Mouse (Mus musculus): ENCODE measurements at regions not wholly inside any gene's neighbourhood (a gene's known extent, or its start where the extent isn't known, plus 50 kb on each side); places are given as distances from the start of the nearest gene placed in this dataset.

DNA sequence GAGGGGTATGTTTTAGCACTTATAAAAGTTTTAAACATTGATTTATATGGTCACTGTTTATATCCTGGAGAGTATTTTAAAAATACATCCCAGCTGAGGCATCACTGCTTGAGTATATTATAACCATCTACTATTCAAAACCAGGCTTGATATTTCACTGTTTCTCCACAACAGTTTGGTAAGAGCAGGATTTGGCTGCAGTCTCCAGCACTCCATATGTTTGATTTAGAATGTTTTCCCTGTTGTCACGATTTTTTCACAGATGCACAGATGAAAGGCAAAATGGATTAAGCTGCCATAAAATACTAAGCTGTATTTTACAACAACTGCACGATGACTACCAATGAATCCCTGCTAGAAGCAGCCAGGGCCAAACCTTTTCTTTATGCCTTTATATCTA, 166.6 kb downstream of the Cox7b2 start:
- DNase-seq, result peak; percentile 4

- DNase-seq, result no peak
Observed at GRCm38 (mm10) chr5:71366196-71366858, 181.7 kb downstream of the Cox7b2 start.

- no peak for DNase-seq
Observed at GRCm38 (mm10) chr5:71341512-71341911, 206.5 kb downstream of the Cox7b2 start.

DNA sequence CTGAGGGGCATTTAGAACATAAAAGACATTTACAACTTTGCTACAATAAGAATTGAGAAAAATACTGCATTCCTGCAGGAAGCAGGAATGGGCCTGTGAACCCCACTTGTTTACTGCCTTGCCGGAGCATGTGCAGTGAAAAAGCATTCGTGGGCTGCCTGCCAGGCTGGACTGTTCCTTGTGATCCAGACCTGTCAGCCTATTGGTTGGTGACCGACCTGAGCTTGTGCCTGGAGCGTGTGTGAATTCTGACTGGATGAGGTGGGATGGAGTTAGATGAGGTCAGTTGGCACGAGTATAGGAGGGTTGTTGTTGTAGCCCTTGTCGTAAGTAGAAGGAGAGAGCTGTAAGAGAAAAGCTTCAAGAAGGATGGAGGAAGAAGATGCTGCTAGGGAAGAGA, 213.8 kb upstream of the Gabra2 start:
- no peak for DNase-seq

DNA sequence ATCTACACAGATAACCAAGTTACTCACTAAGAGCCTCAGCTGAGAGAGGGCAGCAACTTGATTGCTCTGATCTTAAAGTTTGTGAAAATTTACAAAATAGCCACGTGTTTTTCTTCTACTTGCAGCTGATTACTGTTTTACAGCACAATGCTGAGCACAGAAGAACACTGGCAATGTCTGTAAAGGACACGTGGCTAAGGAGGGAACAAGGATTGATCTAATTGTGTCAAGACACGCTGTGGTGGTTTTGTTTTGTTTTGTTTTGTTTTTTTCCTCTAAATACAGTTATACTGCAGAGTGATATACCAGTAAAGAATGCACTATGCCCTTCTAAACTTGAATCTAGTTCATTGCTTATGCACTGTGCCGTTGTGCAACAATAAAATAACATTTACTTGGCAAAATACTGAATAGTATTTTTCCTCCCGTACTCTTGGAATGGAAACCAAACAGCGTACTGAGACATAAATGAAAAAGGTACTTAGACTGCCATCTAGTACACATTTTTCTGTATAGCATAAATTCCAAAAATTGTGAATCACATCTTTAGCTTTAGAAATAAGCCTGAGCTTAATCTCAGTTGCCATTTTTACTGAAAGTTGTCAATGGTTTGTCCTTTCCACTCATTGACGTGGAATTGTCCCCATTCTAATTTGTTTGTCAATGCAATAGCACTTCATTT, 166.7 kb upstream of the Gabra2 start:
- DNase-seq, result no peak

- no peak for DNase-seq
Observed at GRCm38 (mm10) chr5:71249273-71249672, 153.6 kb upstream of the Gabra2 start.

DNA sequence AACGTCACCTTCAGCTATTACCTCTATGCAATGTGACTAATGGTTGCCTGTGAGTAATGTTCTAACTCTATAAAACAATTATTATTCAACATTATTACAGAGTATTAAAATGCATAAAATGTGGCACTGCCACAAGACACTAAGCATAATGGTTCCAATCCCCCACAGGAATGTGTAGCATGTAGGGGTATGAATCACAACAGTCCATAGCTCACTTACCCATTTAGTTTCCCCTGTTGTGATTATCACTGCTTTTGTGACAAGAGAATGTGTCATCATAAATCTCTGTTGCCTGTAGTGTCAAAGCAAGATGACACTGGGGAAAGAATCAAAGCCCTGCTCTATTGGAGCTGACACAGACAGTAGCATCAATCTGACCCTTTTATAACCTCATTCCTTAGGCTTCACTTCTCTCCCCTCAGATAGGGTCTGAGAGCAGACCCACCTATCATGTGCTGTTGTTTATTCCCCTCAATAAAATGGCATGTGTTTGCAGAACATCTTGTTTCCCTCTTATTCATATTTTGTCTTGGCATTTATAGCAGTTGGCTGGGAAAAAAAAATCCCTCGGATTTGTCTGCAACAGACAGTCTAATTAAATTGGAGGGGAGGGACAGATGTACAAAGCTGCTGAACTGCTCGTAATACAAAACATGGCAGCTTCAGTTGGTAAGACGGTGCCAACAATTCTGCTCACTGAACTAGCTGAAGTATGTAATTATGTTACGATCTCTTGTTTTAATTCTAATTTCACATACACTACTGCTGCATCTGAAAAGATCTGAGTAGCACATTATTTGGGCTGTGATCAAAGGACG, 152.9 kb upstream of the Gabra2 start:
- no peak for DNase-seq

DNA sequence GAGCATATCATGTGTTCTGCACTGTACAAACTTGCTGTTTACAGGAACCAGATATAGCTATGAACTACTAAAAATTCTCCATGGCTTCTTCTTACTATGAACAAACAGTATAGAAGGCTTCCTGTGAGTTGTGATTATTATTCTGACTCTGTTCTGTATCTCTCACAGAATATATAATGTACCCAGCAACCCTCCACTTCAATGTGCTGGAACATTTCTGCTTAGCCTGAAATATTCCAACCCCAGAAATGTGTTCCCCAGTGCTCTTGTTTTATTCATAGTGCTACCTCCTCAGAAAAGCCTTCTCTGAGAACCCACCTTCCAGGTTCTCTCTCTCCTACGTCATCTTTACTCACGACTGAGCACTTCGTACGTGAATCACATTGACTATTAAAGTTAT, 132.0 kb upstream of the Gabra2 start:
- DNase-seq, result no peak

DNA sequence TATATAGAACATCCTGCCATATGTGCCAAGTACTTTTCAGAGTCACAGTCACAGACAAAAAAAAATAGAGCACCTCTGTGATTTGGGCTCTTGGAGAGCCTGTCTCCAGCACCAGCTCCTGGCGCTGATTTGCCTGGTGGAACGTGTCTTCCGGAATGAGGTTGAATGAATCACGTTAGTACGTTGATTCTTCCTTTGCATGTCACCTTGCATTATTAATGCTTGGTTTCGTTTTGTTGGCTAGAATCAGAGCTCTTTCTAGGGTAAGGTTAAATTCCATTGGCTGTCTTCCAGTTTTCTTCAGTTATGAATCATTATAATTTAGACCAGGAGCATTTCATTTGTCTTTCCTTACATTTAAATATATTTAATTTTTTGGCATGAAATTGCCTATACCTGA, 105.2 kb upstream of the Gabra2 start:
- no peak for DNase-seq

DNA sequence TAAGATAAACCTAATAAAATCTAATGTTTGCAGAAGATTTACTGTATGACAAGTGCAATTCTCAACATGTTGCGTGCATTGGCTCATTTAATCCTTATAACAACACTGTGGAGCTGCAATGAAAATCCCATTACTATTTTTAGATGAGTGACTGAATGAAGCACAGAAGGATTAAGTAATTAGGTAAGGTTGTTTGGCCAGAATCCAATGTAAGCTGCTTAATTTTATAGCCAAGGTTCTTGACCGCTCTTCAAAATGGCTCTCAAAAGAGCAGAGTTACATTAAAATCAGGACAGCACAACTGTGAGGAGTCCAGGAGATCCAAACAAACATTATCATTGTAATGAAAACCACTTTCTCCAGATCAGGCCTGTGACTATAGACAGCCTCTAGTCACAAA, 81.7 kb upstream of the Gabra2 start:
- DNase-seq, result no peak

DNA sequence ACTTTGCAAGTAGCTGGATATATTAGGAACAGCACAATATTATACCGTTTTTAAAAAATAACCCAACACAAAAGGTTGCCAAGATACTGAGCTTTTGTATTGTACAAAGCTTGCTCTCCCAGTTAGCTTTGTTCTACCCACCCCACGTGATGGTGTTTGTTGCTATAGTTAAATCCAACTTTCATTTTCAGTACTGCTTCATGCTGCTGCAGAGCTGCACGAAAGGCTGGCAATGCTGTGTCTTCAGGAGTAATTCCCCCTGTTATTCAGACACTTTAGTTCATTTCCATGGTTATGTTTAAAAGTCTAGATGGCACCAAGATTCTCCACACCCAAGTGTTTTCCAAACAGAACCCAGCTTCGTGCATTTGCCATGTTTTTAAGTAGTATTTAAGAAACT, 74.7 kb upstream of the Gabra2 start:
- no peak for DNase-seq

Data from right cerebral cortex, postnatal 14 days (tissue).